Mouse (Mus musculus) ES-Bruce4 (cell line): ENCODE data around the gene Ccdc105. TPM values are rescaled to one million over a fixed set of nuclear protein-coding genes. Genes with fewer than 3 reads are reported as not detected.

ENCODE experiments used
- H3K27ac ChIP-seq: 2 replicates; pipeline ENCODE4 v1.5.1; 2012; ENCODE audit warnings: low read length, inconsistent platforms; ENCODE audit not compliant: insufficient read depth
- H3K27me3 ChIP-seq: 2 replicates; pipeline ENCODE4 v1.6.1; 2012; ENCODE audit warnings: mild to moderate bottlenecking, low read length, inconsistent platforms; ENCODE audit not compliant: control insufficient read depth, poor library complexity, insufficient read depth, severe bottlenecking
- H3K36me3 ChIP-seq: 2 replicates; pipeline ENCODE4 v1.6.1; 2012; ENCODE audit warnings: inconsistent platforms, mild to moderate bottlenecking, low read length, moderate library complexity; ENCODE audit not compliant: control insufficient read depth, poor library complexity, insufficient read depth, severe bottlenecking
- H3K4me1 ChIP-seq: one replicate; pipeline ENCODE4 v1.8.1; 2011; ENCODE audit warnings: low read length; ENCODE audit not compliant: control insufficient read depth, insufficient read depth
- H3K4me3 ChIP-seq: 2 replicates; pipeline ENCODE4 v1.5.1; 2011; ENCODE audit warnings: low read depth, mild to moderate bottlenecking, low read length
- H3K9ac ChIP-seq: 2 replicates; pipeline ENCODE4 v1.6.1; 2012; ENCODE audit warnings: low read depth, mild to moderate bottlenecking, inconsistent platforms; ENCODE audit not compliant: poor library complexity, severe bottlenecking
- H3K9me3 ChIP-seq: replicated peaks from 2 replicates; pipeline ENCODE4 v1.6.1; 2012; ENCODE audit warnings: mild to moderate bottlenecking, low read length, inconsistent platforms; ENCODE audit not compliant: control insufficient read depth, poor library complexity, insufficient read depth, severe bottlenecking
- CTCF ChIP-seq: IDR thresholded peaks from one replicate; pipeline ENCODE4 v1.8.1; 2011; ENCODE audit warnings: low read depth, low read length
- EP300 ChIP-seq: IDR thresholded peaks from 2 replicates; pipeline ENCODE4 v1.6.1; 2011; ENCODE audit warnings: low read depth, low read length; ENCODE audit not compliant: insufficient read depth
- POLR2A ChIP-seq: IDR thresholded peaks from one replicate; pipeline ENCODE4 v1.8.1; 2011; ENCODE audit warnings: low read length; ENCODE audit not compliant: insufficient read depth
- polyA plus RNA-seq: library from polyadenylated mRNA; stranded (reverse); fragments of >200 nt; gene quantifications from 2 replicates; pipeline ENCODE4 v1.2.4, GENCODE M21; 2011; ENCODE audit warnings: low read depth; ENCODE audit not compliant: missing spikeins, insufficient read depth, insufficient read length

The Ccdc105 gene
- polyA plus RNA-seq, 1 experiment = not detected

- H3K9ac ChIP-seq = no peak overlapping the region
- no peaks in the 10 kb centered on the region for H3K9me3 ChIP-seq
- no peak overlapping the region for H3K4me3 ChIP-seq
- H3K27ac ChIP-seq = no peak overlapping the region
- H3K4me1 ChIP-seq = peaks cover 3% of the 10 kb centered on the region
- TF ChIP-seq CTCF (peak; percentile 56), EP300 (no peak), POLR2A (no peak)
- H3K27me3 ChIP-seq = no peaks in the 10 kb centered on the region
- H3K36me3 ChIP-seq = no peaks in the 10 kb centered on the region
Observed at GRCm38 (mm10) chr10:78745453-78746232, 7.2 kb downstream of the Ccdc105 start.

GRCm38 (mm10) chr10:78743721-78744120 is 9.1 kb downstream of the Ccdc105 start:
- no peaks in the 10 kb centered on the region for H3K36me3 ChIP-seq
- no peaks in the 10 kb centered on the region for H3K27me3 ChIP-seq
- peaks cover 3% of the 10 kb centered on the region for H3K4me1 ChIP-seq
- no peak overlapping the region for H3K4me3 ChIP-seq
- H3K9me3 ChIP-seq = no peaks in the 10 kb centered on the region
- TF ChIP-seq CTCF (no peak), POLR2A (no peak), EP300 (no peak)
- no peak overlapping the region for H3K27ac ChIP-seq
- no peak overlapping the region for H3K9ac ChIP-seq

GRCm38 (mm10) chr10:78739821-78740220 is 13.0 kb downstream of the Ccdc105 start:
- Histone ChIP-seq H3K27ac (no peak overlapping the region), H3K27me3 (no peaks in the 10 kb centered on the region), H3K9ac (no peak overlapping the region), H3K9me3 (no peaks in the 10 kb centered on the region), H3K4me1 (no peaks in the 10 kb centered on the region), H3K4me3 (no peak overlapping the region), H3K36me3 (no peaks in the 10 kb centered on the region)
- TF ChIP-seq CTCF (no peak), POLR2A (no peak), EP300 (no peak)

- no peak overlapping the region for H3K27ac ChIP-seq
Observed at GRCm38 (mm10) chr10:78727876-78728275, 25.0 kb downstream of the Ccdc105 start.

GRCm38 (mm10) chr10:78727035-78727434 is 25.8 kb downstream of the Ccdc105 start:
- Histone ChIP-seq H3K9ac (no peak overlapping the region), H3K9me3 (no peaks in the 10 kb centered on the region), H3K27me3 (no peaks in the 10 kb centered on the region), H3K27ac (no peak overlapping the region), H3K4me3 (no peak overlapping the region), H3K36me3 (no peaks in the 10 kb centered on the region), H3K4me1 (no peaks in the 10 kb centered on the region)
- TF ChIP-seq POLR2A (no peak), CTCF (no peak), EP300 (no peak)

More at GRCm38 (mm10) chr10:78727876-78728275, 25.0 kb downstream of the Ccdc105 start:
- Histone ChIP-seq H3K9ac (no peak overlapping the region), H3K9me3 (no peaks in the 10 kb centered on the region), H3K4me3 (no peak overlapping the region), H3K4me1 (no peaks in the 10 kb centered on the region), H3K36me3 (no peaks in the 10 kb centered on the region), H3K27me3 (no peaks in the 10 kb centered on the region)
- no peak for TF ChIP-seq CTCF
- no peak for TF ChIP-seq POLR2A
- no peak for TF ChIP-seq EP300

GRCm38 (mm10) chr10:78723416-78723815 is 29.4 kb downstream of the Ccdc105 start:
- H3K36me3 ChIP-seq = no peaks in the 10 kb centered on the region
- H3K4me3 ChIP-seq = no peak overlapping the region
- H3K4me1 ChIP-seq = no peaks in the 10 kb centered on the region
- TF ChIP-seq EP300 (no peak), POLR2A (no peak), CTCF (no peak)
- no peak overlapping the region for H3K27ac ChIP-seq
- no peak overlapping the region for H3K9ac ChIP-seq
- no peaks in the 10 kb centered on the region for H3K9me3 ChIP-seq
- no peaks in the 10 kb centered on the region for H3K27me3 ChIP-seq
